Mouse (Mus musculus) spleen, adult 2 months (tissue): Measurements from ENCODE around the gene Apon. TPM values are rescaled to one million over a fixed set of nuclear protein-coding genes. Genes with fewer than 3 reads are reported as not detected.
A peak's percentile ranks its signal among the peaks of the same experiment; 100 is the strongest.
"Not testable (repeated sequence)": the region's sequence is repeated elsewhere in the genome, so short reads cannot be mapped to it uniquely, and the experiment has no call there.

Experiments used
- DNase-seq, 2 experiments: peaks; one replicate each; pipeline versions ENCODE4 v3.0.0 to v3.0.0-alpha.2; 2012 to 2021; ENCODE audit warnings: low spot score in 2 of 2, low read depth in 1 of 2
- H3K27ac ChIP-seq: fragments of 200-500 bp; 2 replicates; pipeline ENCODE4 v1.5.1; 2012; ENCODE audit warnings: low read length, inconsistent platforms; ENCODE audit not compliant: insufficient read depth
- H3K27me3 ChIP-seq: fragments of 200-500 bp; 2 replicates; pipeline ENCODE4 v1.6.1; 2012; ENCODE audit warnings: mild to moderate bottlenecking, moderate library complexity, low read length, inconsistent platforms; ENCODE audit not compliant: control insufficient read depth, insufficient read depth
- H3K36me3 ChIP-seq: fragments of 200-500 bp; 2 replicates; pipeline ENCODE4 v1.6.1; 2012; ENCODE audit warnings: mild to moderate bottlenecking, low read length, inconsistent platforms; ENCODE audit not compliant: control insufficient read depth, insufficient read depth
- H3K4me1 ChIP-seq: fragments of 200-500 bp; 2 replicates; pipeline ENCODE4 v1.6.1; 2011; ENCODE audit warnings: inconsistent platforms; ENCODE audit not compliant: control insufficient read depth, insufficient read depth, insufficient read length
- H3K4me3 ChIP-seq: fragments of 200-500 bp; 2 replicates; pipeline ENCODE4 v1.5.1; 2011; ENCODE audit warnings: mild to moderate bottlenecking, inconsistent platforms; ENCODE audit not compliant: insufficient read depth, insufficient read length; ENCODE audit errors: extremely low read depth
- CTCF ChIP-seq: fragments of 200-500 bp; IDR thresholded peaks from 2 replicates; pipeline ENCODE4 v1.5.1; 2011; ENCODE audit warnings: mild to moderate bottlenecking, inconsistent platforms; ENCODE audit not compliant: insufficient read depth, insufficient read length, insufficient replicate concordance; ENCODE audit errors: extremely low read depth
- POLR2A ChIP-seq: fragments of 200-500 bp; IDR thresholded peaks from 2 replicates; pipeline ENCODE4 v1.6.1; 2011; ENCODE audit warnings: low read depth, low read length, inconsistent platforms
- WGBS: fragments of 180-500 bp; shearing (Covaris S2); methylation state at CpG from one replicate; pipeline ENCODE4 v1.1.7; 2018; 5-methylcytosine and 5-hydroxymethylcytosine counted together
- polyA plus RNA-seq: library from polyadenylated mRNA; depleted of rRNA; stranded (reverse); fragments of >200 nt; gene quantifications from 2 replicates; pipeline ENCODE4 v1.2.3, GENCODE M21; 2012

The Apon gene
- polyA plus RNA-seq, 1 experiment, result 0.06 TPM

- no peak within 1 kb of the TSS for H3K27ac ChIP-seq
Measured at GRCm38 (mm10) chr10:128211390-128212108, 42.3 kb upstream of the Apon start, which contains the start of gene Spryd4. Gene Spryd4 (minus strand): TSS chr10:128211807.

GRCm38 (mm10) chr10:128212148-128212547 is 41.7 kb upstream of the Apon start:
- no peaks in the 10 kb centered on the region; the same call in 1 of the 2 replicates for H3K36me3 ChIP-seq
- WGBS, result 50% methylated on average over 6 of the region's 6 CpGs
- peak overlapping the region; percentile 82; the same call in 1 of the 2 replicates for H3K4me3 ChIP-seq
- TF ChIP-seq CTCF (no peak), POLR2A (no peak)
- no peaks in the 10 kb centered on the region; the same call in 1 of the 2 replicates for H3K4me1 ChIP-seq
- no peak for DNase-seq
- no peaks in the 10 kb centered on the region for H3K27me3 ChIP-seq
- H3K27ac ChIP-seq, result no peak overlapping the region

More at GRCm38 (mm10) chr10:128211390-128212108, 42.3 kb upstream of the Apon start, which contains the start of gene Spryd4:
- Histone ChIP-seq H3K36me3 (peaks cover 2% of the 10 kb centered on the region; the same call in 1 of the 2 replicates), H3K4me3 (peak within 1 kb of the TSS; percentile 82), H3K4me1 (no peaks in the 10 kb centered on the region; the same call in 1 of the 2 replicates), H3K27me3 (no peaks in the 10 kb centered on the region)
- whole genome bisulfite sequencing, result under 1% methylated on average over 30 of the region's 30 CpGs
- TF ChIP-seq CTCF, result no peak
- no peak for TF ChIP-seq POLR2A
- peak; percentile 76 to 88 for DNase-seq

GRCm38 (mm10) chr10:128212871-128213323 is 41.0 kb upstream of the Apon start:
- Histone ChIP-seq H3K4me3 (peak overlapping the region; percentile 46), H3K27ac (no peak overlapping the region), H3K36me3 (no peaks in the 10 kb centered on the region; the same call in 1 of the 2 replicates), H3K27me3 (no peaks in the 10 kb centered on the region), H3K4me1 (no peaks in the 10 kb centered on the region; the same call in 1 of the 2 replicates)
- 1% methylated on average over 18 of the region's 18 CpGs for WGBS
- peak; percentile 66 to 67 for DNase-seq
- TF ChIP-seq CTCF (peak; percentile 54; the same call in 1 of the 2 replicates), POLR2A (no peak)

- not testable (repeated sequence) for DNase-seq, H3K27me3 ChIP-seq, H3K4me3 ChIP-seq, H3K36me3 ChIP-seq, H3K27ac ChIP-seq, H3K4me1 ChIP-seq
- 94% methylated on average over 4 of the region's 4 CpGs for WGBS
Measured at GRCm38 (mm10) chr10:128214112-128214511, 39.8 kb upstream of the Apon start.

GRCm38 (mm10) chr10:128214981-128215380 is 38.9 kb upstream of the Apon start:
- no peak for DNase-seq
- Histone ChIP-seq H3K36me3 (no peaks in the 10 kb centered on the region; the same call in 1 of the 2 replicates), H3K27me3 (no peaks in the 10 kb centered on the region), H3K4me1 (no peaks in the 10 kb centered on the region; the same call in 1 of the 2 replicates), H3K27ac (no peak overlapping the region), H3K4me3 (no peak overlapping the region)
- WGBS, result 80% methylated on average over 5 of the region's 5 CpGs
- no peak for TF ChIP-seq POLR2A

- TF ChIP-seq CTCF (no peak), POLR2A (no peak)
- no peak for DNase-seq
- WGBS, result 86% methylated on average over 18 of the region's 18 CpGs
- Histone ChIP-seq H3K4me3 (no peak overlapping the region), H3K4me1 (no peaks in the 10 kb centered on the region), H3K36me3 (no peaks in the 10 kb centered on the region), H3K27me3 (no peaks in the 10 kb centered on the region), H3K27ac (no peak overlapping the region)
Measured at GRCm38 (mm10) chr10:128218387-128219117, 35.3 kb upstream of the Apon start.
